Mouse (Mus musculus) T-helper 2 cell (primary cell): ENCODE measurements at regions not wholly inside any gene's neighbourhood (a gene's known extent, or its start where the extent isn't known, plus 50 kb on each side); places are given as distances from the start of the nearest gene placed in this dataset.

Experiments used
- in situ Hi-C: fragments of 300-600 bp; cut with MboI, MseI; formaldehyde crosslinking; loops from one replicate; pipeline ENCODE4 v1.15.1; 2025; ENCODE audit warnings: high pct_unique_total_duplicates

DNA sequence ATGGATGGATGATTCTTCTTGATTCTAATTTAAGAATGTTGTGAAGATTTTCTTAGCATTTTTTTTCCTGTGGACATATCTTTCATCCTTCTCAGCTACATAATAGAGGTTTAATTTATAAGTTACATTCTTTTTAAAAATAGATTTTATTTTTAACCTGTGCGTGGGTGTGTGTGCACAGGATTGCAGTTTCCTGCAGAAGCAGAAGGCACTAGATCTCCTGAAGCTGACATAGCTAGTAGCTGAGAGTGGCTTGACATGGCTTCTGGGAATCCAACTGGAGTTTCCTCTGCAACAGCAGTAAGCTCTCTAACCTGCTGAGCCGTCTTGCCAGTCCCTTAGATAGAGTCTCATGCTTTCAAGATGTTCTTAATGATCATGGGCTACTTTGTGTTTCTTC is 377.5 kb downstream of the Lrriq3 start:
- in situ Hi-C loops: no loop called here

DNA sequence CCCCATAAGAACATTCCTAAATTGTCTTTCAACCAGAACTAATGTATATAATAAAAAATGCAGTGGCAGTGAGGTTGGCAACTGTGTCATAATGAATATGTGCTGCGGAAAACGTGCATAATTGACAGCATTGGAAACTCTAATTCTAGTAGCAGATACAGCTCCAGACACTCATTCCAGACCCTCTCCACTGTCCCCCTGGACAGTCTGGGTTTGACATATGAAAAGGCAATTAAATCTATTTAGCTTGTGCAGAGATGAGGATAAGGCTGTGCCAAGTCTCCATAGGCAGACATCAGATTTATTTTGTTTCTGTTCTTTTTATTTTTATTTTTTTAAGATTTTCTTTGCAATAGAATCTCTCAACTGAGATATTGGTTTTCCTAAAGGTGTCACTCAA is 392.3 kb downstream of the Lrriq3 start:
- in situ Hi-C loops: no loop called here

DNA sequence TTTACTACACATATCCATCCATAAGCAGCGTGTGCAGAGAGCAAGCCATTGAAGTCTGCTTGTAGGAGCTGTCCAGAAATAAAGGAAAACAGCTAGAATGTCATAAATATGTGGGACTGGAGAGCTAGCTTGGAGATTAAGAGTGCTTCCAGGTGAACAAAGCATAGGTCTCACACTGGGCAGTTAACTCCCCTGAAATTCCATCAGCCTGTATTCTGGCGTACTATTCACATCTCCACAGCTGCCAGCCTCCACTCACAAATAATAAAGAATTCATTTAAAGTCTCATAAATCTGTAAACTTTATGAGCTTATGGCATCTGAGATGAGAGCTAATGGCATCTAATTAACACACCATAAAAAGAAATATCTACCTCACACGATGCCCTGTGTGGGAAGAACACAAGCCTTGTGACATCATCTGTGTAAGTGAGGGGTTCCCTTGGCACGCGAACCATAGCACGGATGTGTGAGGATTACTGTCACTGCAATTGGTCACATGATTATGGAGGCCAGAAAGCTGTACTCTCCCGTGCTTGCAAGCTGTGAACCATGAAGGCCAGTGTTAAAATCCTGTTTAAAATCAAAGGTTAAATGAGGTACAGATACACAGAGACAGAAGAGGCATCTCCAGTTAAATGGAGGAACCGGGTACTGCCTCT is 394.8 kb downstream of the Lrriq3 start:
- in situ Hi-C loops: no loop called here

DNA sequence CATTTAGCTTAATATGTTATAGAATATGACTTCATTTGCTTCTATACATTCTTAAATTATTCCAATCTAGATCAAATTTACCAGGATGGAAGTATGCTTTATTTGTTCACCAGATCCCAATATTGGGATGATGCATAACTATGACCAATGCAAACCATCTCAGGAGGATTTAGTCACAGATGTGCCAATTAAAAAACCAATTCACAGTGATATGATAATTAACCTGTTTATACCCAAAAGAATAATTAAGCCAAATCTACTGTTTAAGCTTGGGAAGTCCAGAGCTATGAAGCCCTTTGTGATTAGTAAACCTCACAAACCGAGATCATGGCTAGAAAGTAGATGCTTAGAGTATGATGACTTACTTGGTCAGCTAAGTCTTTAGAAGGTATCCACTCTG is 397.4 kb downstream of the Lrriq3 start:
- in situ Hi-C loops: no loop called here

DNA sequence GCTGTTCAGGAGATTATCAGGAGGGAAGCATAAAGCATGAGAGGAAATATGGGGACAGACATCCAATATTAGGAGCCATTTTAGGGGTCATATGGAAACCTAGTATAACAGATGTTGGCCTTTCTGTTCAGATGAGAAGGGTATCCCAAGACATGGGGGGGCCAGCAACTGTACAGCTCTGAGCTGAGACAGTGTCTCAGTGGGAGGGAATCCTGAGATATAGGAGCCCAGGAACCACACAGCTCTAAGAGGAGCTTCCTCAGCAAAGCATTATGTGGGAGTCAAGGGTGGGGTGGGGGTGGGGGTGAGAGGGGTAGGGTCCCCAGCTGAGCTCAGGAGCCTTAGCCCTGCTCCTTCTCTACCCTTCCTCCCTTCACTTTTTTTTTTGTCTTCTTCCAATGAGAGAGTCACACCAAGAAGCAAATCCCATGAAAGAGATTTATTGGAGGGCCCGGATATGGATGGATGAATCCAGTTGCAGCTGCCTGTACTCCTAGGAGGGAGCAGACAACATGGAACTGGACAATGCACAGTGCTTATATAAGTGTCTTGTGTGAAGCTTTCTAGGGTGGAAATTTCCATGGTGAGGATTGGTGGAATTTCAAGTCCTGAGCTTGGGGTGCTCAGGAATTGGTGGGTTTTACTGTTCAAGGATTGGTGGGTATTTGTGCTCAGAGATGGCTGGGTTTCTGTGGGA is 417.1 kb downstream of the Lrriq3 start:
- in situ Hi-C loops: no loop called here

DNA sequence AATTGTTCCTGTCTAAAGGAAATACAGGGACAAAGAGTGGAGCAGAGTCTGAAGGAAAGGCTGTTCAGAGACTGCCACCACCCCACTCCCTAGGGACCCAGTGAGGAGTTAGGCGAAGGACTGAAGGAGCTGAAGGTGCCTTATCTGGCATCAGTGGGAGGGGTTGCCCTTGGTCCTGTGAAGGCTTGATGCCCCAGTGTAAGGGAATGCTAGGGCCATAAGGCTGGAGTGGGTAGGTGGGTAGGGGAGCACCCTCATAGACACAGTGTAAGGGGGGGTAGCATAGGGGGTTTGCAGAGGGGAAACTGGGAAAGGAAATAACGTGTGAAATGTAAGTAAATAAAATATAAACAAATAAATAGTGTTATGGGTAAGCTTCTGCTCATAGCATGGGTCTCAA is 420.7 kb downstream of the Lrriq3 start:
- in situ Hi-C loops: no loop called here

DNA sequence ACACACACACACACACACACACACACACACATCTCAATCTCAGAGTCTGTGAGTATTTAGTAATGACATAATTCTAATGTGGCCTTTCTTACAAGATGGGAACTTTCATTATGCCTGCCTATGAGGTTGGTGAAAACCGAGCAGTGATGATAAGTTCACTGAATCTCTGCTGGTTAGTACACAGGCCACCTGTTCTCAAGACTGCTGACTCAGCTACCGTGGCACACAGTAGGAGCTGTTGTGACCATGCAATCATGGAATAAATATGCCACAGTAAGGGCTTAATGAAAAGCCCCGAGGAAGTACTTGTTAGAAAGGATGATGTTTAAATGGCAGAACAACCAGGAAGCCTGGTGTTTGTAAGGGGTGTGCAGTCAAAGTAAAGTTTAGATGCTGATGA is 436.1 kb downstream of the Lrriq3 start:
- in situ Hi-C loops: no loop called here

DNA sequence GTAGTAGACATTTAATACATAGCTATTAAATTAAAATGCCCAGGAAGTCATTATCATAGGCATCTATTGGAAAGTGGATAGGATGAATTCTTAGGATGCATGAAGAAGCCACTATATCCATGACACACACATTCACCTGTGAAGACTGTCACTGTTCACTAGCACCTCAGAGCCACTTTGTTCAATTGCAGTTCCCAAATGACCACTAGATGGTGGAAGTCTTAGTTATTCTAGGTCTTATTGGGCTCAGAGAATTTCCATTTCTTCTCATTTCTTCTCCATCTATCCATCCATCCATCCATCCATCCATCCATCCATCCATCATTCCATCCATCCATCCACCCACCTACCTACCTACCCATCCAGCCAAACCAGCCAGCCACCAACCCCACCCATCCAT is 437.6 kb downstream of the Lrriq3 start:
- in situ Hi-C loops: no loop called here

DNA sequence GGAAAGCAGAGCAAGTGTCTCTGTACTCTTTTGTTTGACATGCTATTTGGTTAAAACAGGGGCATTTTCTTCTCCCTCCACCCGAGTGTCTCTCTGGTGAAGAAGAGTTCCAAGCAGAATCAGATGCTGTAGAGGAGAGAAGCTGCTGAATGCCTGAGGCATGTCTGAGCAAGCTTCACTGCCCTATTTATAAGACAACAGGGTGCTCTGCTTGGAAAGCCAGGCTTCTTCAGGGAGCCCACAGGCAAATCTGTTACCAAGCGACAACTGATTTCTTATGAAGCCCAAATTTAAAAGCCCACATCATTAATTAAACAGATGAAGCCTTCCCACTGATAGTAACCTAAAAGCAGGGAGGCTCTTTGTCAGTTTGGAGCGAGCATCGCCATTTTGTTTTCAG is 438.8 kb downstream of the Lrriq3 start:
- in situ Hi-C loops: no loop called here

DNA sequence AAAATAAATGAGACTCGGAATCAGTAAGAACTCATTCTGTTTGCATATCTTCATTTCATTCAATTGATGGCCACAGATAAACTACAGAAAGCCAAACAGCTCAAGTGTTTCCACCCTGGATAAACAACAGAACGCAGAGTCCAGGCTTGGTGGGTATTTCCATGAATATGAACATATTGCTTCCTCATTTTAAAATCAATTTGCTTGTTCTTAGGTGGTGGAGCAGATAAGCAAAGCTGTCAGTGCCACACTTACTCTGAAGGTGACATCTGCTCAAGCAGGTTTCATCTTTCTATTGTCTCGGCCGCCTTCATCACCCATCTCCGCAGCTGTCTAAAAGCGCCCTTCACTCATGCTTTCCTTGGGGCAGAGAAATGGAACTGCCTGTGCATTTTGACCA is 455.0 kb downstream of the Lrriq3 start:
- in situ Hi-C loops: no loop called here

DNA sequence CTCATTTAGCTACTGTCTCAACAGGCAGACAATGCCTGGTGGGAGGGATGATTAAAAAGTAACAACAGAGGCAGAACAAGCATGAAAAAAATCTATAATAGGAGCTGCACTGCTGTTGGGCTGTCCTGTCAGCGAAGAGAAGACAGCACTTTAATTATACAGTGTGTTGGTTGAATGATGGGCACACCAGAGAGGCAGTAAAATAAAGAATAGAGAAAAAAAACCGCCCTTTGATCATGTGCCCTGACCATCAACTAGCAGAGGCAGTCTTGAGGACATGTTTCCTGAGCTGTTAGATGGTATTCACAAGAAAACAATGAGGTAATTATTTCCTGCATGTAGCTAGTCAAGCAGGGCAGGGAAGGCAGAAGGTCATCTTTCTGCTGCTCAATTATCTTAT is 483.9 kb downstream of the Lrriq3 start:
- in situ Hi-C loops: no loop called here

DNA sequence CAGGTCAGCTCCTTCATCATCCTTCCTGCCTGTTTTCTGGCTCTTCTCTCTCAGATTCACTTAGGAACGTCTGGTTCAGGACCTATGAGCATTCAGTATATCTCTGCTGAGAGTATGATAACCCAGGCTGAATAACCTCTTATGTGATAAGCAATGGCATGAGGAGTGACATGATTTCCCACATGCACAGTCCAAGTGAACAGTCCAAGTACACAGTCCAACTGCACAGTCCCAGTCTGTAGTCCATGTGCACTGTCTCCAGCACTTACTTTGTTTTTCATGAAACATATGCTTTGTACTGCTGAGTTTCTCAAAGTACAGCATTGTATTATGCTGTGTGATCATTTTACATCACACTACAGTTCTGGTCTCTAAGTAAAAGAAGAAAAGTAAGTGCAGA is 510.8 kb downstream of the Lrriq3 start:
- in situ Hi-C loops: loop anchor here (10.0 kb wide), 1 partner anchor 1599 kb away; no protein-coding TSS in a partner anchor
